Mouse (Mus musculus): ENCODE data around the gene 4933411K16Rik. TPM values are rescaled to one million over a fixed set of nuclear protein-coding genes. Genes with fewer than 3 reads are reported as not detected.
"Not testable (repeated sequence)": the region's sequence is repeated elsewhere in the genome, so short reads cannot be mapped to it uniquely, and the experiment has no call there.

4933411K16Rik gene
- polyA plus RNA-seq, 1 experiment, result not detected

- TF ChIP-seq POLR2A (IDR thresholded peaks at IDR 0.05; ENCODE audit: borderline replicate concordance, control insufficient read depth, low read depth, low read length) (no peak), CTCF (IDR thresholded peaks at IDR 0.05; ENCODE audit: control insufficient read depth, insufficient read depth, low read length) (no peak)
- H3K4me1 ChIP-seq (ENCODE audit: control insufficient read depth, insufficient read depth, low read length), result no peaks in the 10 kb centered on the region
- WGBS, result 93% methylated on average over 16 of the region's 16 CpGs
- H3K27ac ChIP-seq (ENCODE audit: control insufficient read depth, insufficient read depth, low read depth, low read length, poor library complexity), result no peak overlapping the region
- H3K4me3 ChIP-seq (replicated peaks; ENCODE audit: control insufficient read depth, low read depth, low read length), result no peak overlapping the region
These were observed 23.9 kb downstream of the 4933411K16Rik start for GRCm38 (mm10) chr19:42075992-42076391.

GRCm38 (mm10) chr19:42078566-42078965 lies 26.5 kb downstream of the 4933411K16Rik start:
- WGBS, result 89% methylated on average over 8 of the region's 8 CpGs
- no peaks in the 10 kb centered on the region for H3K4me1 ChIP-seq (ENCODE audit: control insufficient read depth, insufficient read depth, low read length)
- TF ChIP-seq CTCF (IDR thresholded peaks at IDR 0.05; ENCODE audit: control insufficient read depth, insufficient read depth, low read length), result no peak
- TF ChIP-seq POLR2A (IDR thresholded peaks at IDR 0.05; ENCODE audit: borderline replicate concordance, control insufficient read depth, low read depth, low read length), result no peak
- H3K4me3 ChIP-seq (replicated peaks; ENCODE audit: control insufficient read depth, low read depth, low read length), result no peak overlapping the region
- H3K27ac ChIP-seq (ENCODE audit: control insufficient read depth, insufficient read depth, low read depth, low read length, poor library complexity), result no peak overlapping the region

- no peak overlapping the region for H3K4me3 ChIP-seq (replicated peaks; ENCODE audit: control insufficient read depth, low read depth, low read length)
- H3K4me1 ChIP-seq (ENCODE audit: control insufficient read depth, insufficient read depth, low read length), result no peaks in the 10 kb centered on the region
- TF ChIP-seq CTCF (IDR thresholded peaks at IDR 0.05; ENCODE audit: control insufficient read depth, insufficient read depth, low read length) (no peak), POLR2A (IDR thresholded peaks at IDR 0.05; ENCODE audit: borderline replicate concordance, control insufficient read depth, low read depth, low read length) (no peak)
- 83% methylated on average over 12 of the region's 12 CpGs for WGBS
- no peak overlapping the region for H3K27ac ChIP-seq (ENCODE audit: control insufficient read depth, insufficient read depth, low read depth, low read length, poor library complexity)
These were observed 27.0 kb downstream of the 4933411K16Rik start for GRCm38 (mm10) chr19:42079006-42079405.

DNA sequence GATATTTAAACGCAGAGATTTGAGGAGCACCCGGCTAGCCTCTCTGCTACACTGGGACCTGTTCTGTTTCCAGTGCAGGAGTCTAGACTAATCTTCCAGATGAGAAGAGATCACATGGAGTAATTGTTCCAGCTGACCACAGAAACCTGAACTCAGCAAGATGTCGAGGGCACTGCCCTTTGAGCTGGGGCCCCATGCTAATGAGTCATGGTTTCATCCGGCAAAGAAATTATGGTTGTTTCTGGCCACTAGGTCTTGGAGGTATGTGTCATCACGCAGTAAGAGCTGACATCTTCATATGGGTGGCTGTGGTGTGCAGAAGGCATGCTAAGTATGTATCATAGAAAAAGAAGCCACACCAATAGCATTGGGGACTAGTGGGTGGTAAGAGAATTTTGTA lies 27.9 kb downstream of the 4933411K16Rik start:
- no peak overlapping the region for H3K4me3 ChIP-seq (replicated peaks; ENCODE audit: control insufficient read depth, low read depth, low read length)
- no peak for TF ChIP-seq POLR2A (IDR thresholded peaks at IDR 0.05; ENCODE audit: borderline replicate concordance, control insufficient read depth, low read depth, low read length)
- no peak for TF ChIP-seq CTCF (IDR thresholded peaks at IDR 0.05; ENCODE audit: control insufficient read depth, insufficient read depth, low read length)
- 74% methylated on average over 5 of the region's 5 CpGs for WGBS
- no peak overlapping the region for H3K27ac ChIP-seq (ENCODE audit: control insufficient read depth, insufficient read depth, low read depth, low read length, poor library complexity)
- no peaks in the 10 kb centered on the region for H3K4me1 ChIP-seq (ENCODE audit: control insufficient read depth, insufficient read depth, low read length)

GRCm38 (mm10) chr19:42080469-42080868 lies 28.4 kb downstream of the 4933411K16Rik start:
- no peak overlapping the region for H3K27ac ChIP-seq (ENCODE audit: control insufficient read depth, insufficient read depth, low read depth, low read length, poor library complexity)
- H3K4me1 ChIP-seq (ENCODE audit: control insufficient read depth, insufficient read depth, low read length), result no peaks in the 10 kb centered on the region
- TF ChIP-seq POLR2A (IDR thresholded peaks at IDR 0.05; ENCODE audit: borderline replicate concordance, control insufficient read depth, low read depth, low read length), result no peak
- no peak for TF ChIP-seq CTCF (IDR thresholded peaks at IDR 0.05; ENCODE audit: control insufficient read depth, insufficient read depth, low read length)
- no peak overlapping the region for H3K4me3 ChIP-seq (replicated peaks; ENCODE audit: control insufficient read depth, low read depth, low read length)
- 76% methylated on average over 11 of the region's 11 CpGs for WGBS

- H3K4me3 ChIP-seq (replicated peaks; ENCODE audit: control insufficient read depth, low read depth, low read length); H3K27ac ChIP-seq (ENCODE audit: control insufficient read depth, insufficient read depth, low read depth, low read length, poor library complexity); H3K4me1 ChIP-seq (ENCODE audit: control insufficient read depth, insufficient read depth, low read length): not testable (repeated sequence)
- WGBS, result 59% methylated on average over 5 of the region's 5 CpGs
These were observed 29.6 kb downstream of the 4933411K16Rik start for GRCm38 (mm10) chr19:42081613-42082012.

GRCm38 (mm10) chr19:42085690-42086089 lies 33.6 kb downstream of the 4933411K16Rik start:
- peaks cover 3% of the 10 kb centered on the region; the same call in 1 of the 2 replicates for H3K4me1 ChIP-seq (ENCODE audit: control insufficient read depth, insufficient read depth, low read length)
- no peak for TF ChIP-seq POLR2A (IDR thresholded peaks at IDR 0.05; ENCODE audit: borderline replicate concordance, control insufficient read depth, low read depth, low read length)
- TF ChIP-seq CTCF (IDR thresholded peaks at IDR 0.05; ENCODE audit: control insufficient read depth, insufficient read depth, low read length), result no peak
- WGBS, result 18% methylated on average over 10 of the region's 10 CpGs
- no peak overlapping the region for H3K27ac ChIP-seq (ENCODE audit: control insufficient read depth, insufficient read depth, low read depth, low read length, poor library complexity)
- no peak overlapping the region for H3K4me3 ChIP-seq (replicated peaks; ENCODE audit: control insufficient read depth, low read depth, low read length)

- Histone ChIP-seq H3K4me1 (ENCODE audit: control insufficient read depth, insufficient read depth, low read length) (peaks cover 3% of the 10 kb centered on the region; the same call in 1 of the 2 replicates), H3K27ac (ENCODE audit: control insufficient read depth, insufficient read depth, low read depth, low read length, poor library complexity) (no peak within 1 kb of the TSS), H3K4me3 (replicated peaks; ENCODE audit: control insufficient read depth, low read depth, low read length) (peak within 1 kb of the TSS; percentile 26)
- WGBS, result 3% methylated on average over 21 of the region's 21 CpGs
- TF ChIP-seq POLR2A (IDR thresholded peaks at IDR 0.05; ENCODE audit: borderline replicate concordance, control insufficient read depth, low read depth, low read length) (no peak), CTCF (IDR thresholded peaks at IDR 0.05; ENCODE audit: control insufficient read depth, insufficient read depth, low read length) (no peak)
These were observed 34.1 kb downstream of the 4933411K16Rik start, which contains the start of gene Morn4 for GRCm38 (mm10) chr19:42086166-42086565. Gene Morn4 (minus strand): TSS chr19:42086357.

DNA sequence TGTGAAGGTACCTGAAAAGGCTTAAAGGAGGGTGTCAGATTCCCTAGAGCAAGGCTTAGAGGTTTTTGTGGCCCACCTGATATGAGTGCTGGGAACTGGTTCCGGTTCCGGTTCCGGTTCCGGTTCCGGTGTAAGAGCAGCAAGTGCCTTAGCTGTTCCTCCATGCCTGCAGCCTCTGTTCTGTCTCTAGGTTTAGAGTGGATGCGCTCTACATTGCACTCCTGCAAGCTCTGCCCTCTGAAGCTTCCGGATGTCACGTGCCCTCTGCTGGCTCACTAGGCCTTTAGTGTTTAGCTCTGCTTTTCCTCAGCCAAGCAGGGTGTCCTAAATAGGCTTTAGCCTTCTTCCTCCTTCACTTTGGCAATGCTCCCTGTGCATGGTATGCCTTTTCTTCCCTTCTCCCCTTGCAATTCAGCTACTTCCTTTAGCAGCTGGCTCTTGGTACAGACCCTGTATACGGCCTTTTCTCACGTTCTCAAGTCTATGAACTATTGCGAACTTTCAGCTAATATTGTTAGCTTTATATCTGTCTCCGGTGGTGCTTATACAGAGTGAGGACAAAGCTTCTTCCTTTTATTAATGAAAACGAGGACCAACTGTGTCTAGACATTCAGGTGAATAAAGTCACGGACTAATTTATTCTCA lies 37.2 kb downstream of the 4933411K16Rik start:
- TF ChIP-seq CTCF (IDR thresholded peaks at IDR 0.05; ENCODE audit: control insufficient read depth, insufficient read depth, low read length) (peak; percentile 22; the same call in 1 of the 2 replicates), POLR2A (IDR thresholded peaks at IDR 0.05; ENCODE audit: borderline replicate concordance, control insufficient read depth, low read depth, low read length) (no peak)
- Histone ChIP-seq H3K4me3 (replicated peaks; ENCODE audit: control insufficient read depth, low read depth, low read length) (peak overlapping the region; percentile 24), H3K27ac (ENCODE audit: control insufficient read depth, insufficient read depth, low read depth, low read length, poor library complexity) (peak overlapping the region; percentile 7), H3K4me1 (ENCODE audit: control insufficient read depth, insufficient read depth, low read length) (peaks cover 3% of the 10 kb centered on the region; the same call in 1 of the 2 replicates)
- 4% methylated on average over 14 of the region's 14 CpGs for WGBS
